Mouse (Mus musculus): ENCODE measurements at regions not wholly inside any gene's neighbourhood (a gene's known extent, or its start where the extent isn't known, plus 50 kb on each side); places are given as distances from the start of the nearest gene placed in this dataset.

- Histone ChIP-seq H3K4me2 (ENCODE audit: insufficient read depth, low read depth, poor library complexity, severe bottlenecking) (no peak overlapping the region), H3K79me2 (replicated peaks; ENCODE audit: control insufficient read depth, extremely low read depth, insufficient read depth, poor library complexity, severe bottlenecking) (no peaks in the 10 kb centered on the region), H3K9me3 (replicated peaks; ENCODE audit: low read length) (peaks cover 95% of the 10 kb centered on the region), H3K4me3 (replicated peaks in 1 of 3; ENCODE audit: low read depth in 2 of 3, low read length in 2 of 3, poor library complexity in 1 of 3) (no peak overlapping the region), H3K27ac (ENCODE audit: insufficient read depth, low read depth) (no peak overlapping the region), H3K9ac (ENCODE audit: insufficient read depth, low read depth) (no peak overlapping the region), H3K36me3 (replicated peaks in 1 of 2; ENCODE audit: control insufficient read depth in 1 of 2, insufficient read depth in 1 of 2, low read length in 1 of 2) (no peaks in the 10 kb centered on the region), H3K27me3 (replicated peaks) (no peaks in the 10 kb centered on the region), H3K4me1 (ENCODE audit: control insufficient read depth in 1 of 2, insufficient read depth in 2 of 2) (no peaks in the 10 kb centered on the region)
- no peak for DNase-seq (ENCODE audit: extremely low read depth)
- dilution Hi-C loops (cut with MboI; ENCODE audit: extremely low pct_ligation_motif_present, extremely low pct_unique_long_range_greater_than_20kb, low sequenced_read_pairs) (no loop called here), in situ Hi-C loops (cut with MboI; ENCODE audit: low pct_ligation_motif_present, low pct_unique_long_range_greater_than_20kb, low sequenced_read_pairs) (no loop called here)
- TF ChIP-seq JUN (IDR thresholded peaks at IDR 0.05; ENCODE audit: insufficient read depth, low read depth, low read length) (no peak), ZNF384 (IDR thresholded peaks at IDR 0.05; ENCODE audit: low read depth, low read length) (no peak), MAFK (IDR thresholded peaks at IDR 0.05; ENCODE audit: insufficient replicate concordance, low read length) (no peak), SIN3A (IDR thresholded peaks at IDR 0.05; ENCODE audit: low read length) (no peak), TCF12 (IDR thresholded peaks at IDR 0.05; ENCODE audit: low read depth, low read length) (no peak), ETS1 (conservative IDR thresholded peaks at IDR 0.05; ENCODE audit: low read depth, low read length) (no peak), MXI1 (IDR thresholded peaks at IDR 0.05; ENCODE audit: low read depth, low read length) (no peak), HCFC1 (IDR thresholded peaks at IDR 0.05; ENCODE audit: low read depth, low read length) (no peak), MAZ (IDR thresholded peaks at IDR 0.05; ENCODE audit: low read depth, low read length) (no peak), E2F4 (IDR thresholded peaks at IDR 0.05; ENCODE audit: insufficient replicate concordance, low read depth, low read length) (no peak), GABPA (IDR thresholded peaks at IDR 0.05; ENCODE audit: insufficient replicate concordance, low read depth, low read length) (no peak), MYC (IDR thresholded peaks at IDR 0.05; ENCODE audit: low read depth, low read length) (no peak), UBTF (IDR thresholded peaks at IDR 0.05; ENCODE audit: low read depth, low read length) (no peak), USF2 (conservative IDR thresholded peaks at IDR 0.05; ENCODE audit: low read depth, low read length) (no peak)
Observed at GRCm38 (mm10) chr5:111657759-111658429, 75.8 kb upstream of the Gm26897 start.

GRCm38 (mm10) chr5:111659229-111659628 is 74.5 kb upstream of the Gm26897 start:
- no peaks in the 10 kb centered on the region for H3K4me1 ChIP-seq (ENCODE audit: control insufficient read depth in 1 of 2, insufficient read depth in 2 of 2)
- H3K9me3 ChIP-seq (replicated peaks; ENCODE audit: low read length), result peaks cover 94% of the 10 kb centered on the region
- H3K79me2 ChIP-seq (replicated peaks; ENCODE audit: control insufficient read depth, extremely low read depth, insufficient read depth, poor library complexity, severe bottlenecking), result no peaks in the 10 kb centered on the region
- no peak overlapping the region for H3K27ac ChIP-seq (ENCODE audit: insufficient read depth, low read depth)
- H3K4me3 ChIP-seq (replicated peaks in 1 of 3; ENCODE audit: low read depth in 2 of 3, low read length in 2 of 3, poor library complexity in 1 of 3), result no peak overlapping the region
- TF ChIP-seq E2F4 (IDR thresholded peaks at IDR 0.05; ENCODE audit: insufficient replicate concordance, low read depth, low read length), result no peak
- no peak for TF ChIP-seq ZMIZ1 (IDR thresholded peaks at IDR 0.05; ENCODE audit: low read depth, low read length)
- TF ChIP-seq TCF12 (IDR thresholded peaks at IDR 0.05; ENCODE audit: low read depth, low read length), result no peak
- TF ChIP-seq HCFC1 (IDR thresholded peaks at IDR 0.05; ENCODE audit: low read depth, low read length), result no peak
- no peak for TF ChIP-seq KAT2A (IDR thresholded peaks at IDR 0.05; ENCODE audit: insufficient replicate concordance, low read length)
- TF ChIP-seq JUN (IDR thresholded peaks at IDR 0.05; ENCODE audit: insufficient read depth, low read depth, low read length), result no peak
- no peak for TF ChIP-seq SIN3A (IDR thresholded peaks at IDR 0.05; ENCODE audit: low read length)
- TF ChIP-seq BHLHE40 (IDR thresholded peaks at IDR 0.05; ENCODE audit: low read depth, low read length), result no peak
- TF ChIP-seq MYC (IDR thresholded peaks at IDR 0.05; ENCODE audit: low read depth, low read length), result no peak
- no peak for TF ChIP-seq TBP (conservative IDR thresholded peaks at IDR 0.05; ENCODE audit: low read depth, low read length)
- no peak for TF ChIP-seq RAD21 (IDR thresholded peaks at IDR 0.05; ENCODE audit: low read depth, low read length)
- TF ChIP-seq NELFE (IDR thresholded peaks at IDR 0.05; ENCODE audit: low read depth, low read length), result no peak
- no peak for TF ChIP-seq ETS1 (conservative IDR thresholded peaks at IDR 0.05; ENCODE audit: low read depth, low read length)
- TF ChIP-seq CTCF (conservative IDR thresholded peaks at IDR 0.05 in 1 of 2, IDR thresholded peaks at IDR 0.05 in 1 of 2; ENCODE audit: low read depth in 2 of 2, low read length in 2 of 2), result no peak
- no peak for TF ChIP-seq USF1 (IDR thresholded peaks at IDR 0.05; ENCODE audit: low read depth, low read length)
- TF ChIP-seq POLR2AphosphoS2 (IDR thresholded peaks at IDR 0.05; ENCODE audit: low read depth, low read length), result no peak
- no peak for TF ChIP-seq ZC3H11A (IDR thresholded peaks at IDR 0.05; ENCODE audit: low read depth, low read length)
- TF ChIP-seq SMC3 (IDR thresholded peaks at IDR 0.05; ENCODE audit: low read depth, low read length), result no peak
- no peak for TF ChIP-seq JUND (conservative IDR thresholded peaks at IDR 0.05; ENCODE audit: low read depth, low read length)
- TF ChIP-seq MXI1 (IDR thresholded peaks at IDR 0.05; ENCODE audit: low read depth, low read length), result no peak
- H3K9ac ChIP-seq (ENCODE audit: insufficient read depth, low read depth), result no peak overlapping the region
- in situ Hi-C loops (cut with MboI; ENCODE audit: low pct_ligation_motif_present, low pct_unique_long_range_greater_than_20kb, low sequenced_read_pairs), result no loop called here
- H3K27me3 ChIP-seq (replicated peaks), result no peaks in the 10 kb centered on the region
- H3K4me2 ChIP-seq (ENCODE audit: insufficient read depth, low read depth, poor library complexity, severe bottlenecking), result no peak overlapping the region
- dilution Hi-C loops (cut with MboI; ENCODE audit: extremely low pct_ligation_motif_present, extremely low pct_unique_long_range_greater_than_20kb, low sequenced_read_pairs), result no loop called here
- no peaks in the 10 kb centered on the region for H3K36me3 ChIP-seq (replicated peaks in 1 of 2; ENCODE audit: control insufficient read depth in 1 of 2, insufficient read depth in 1 of 2, low read length in 1 of 2)
- no peak for DNase-seq (ENCODE audit: extremely low read depth)

Data from CH12.LX (cell line).